Mouse (Mus musculus) forebrain, embryonic 14.5 days (tissue): ENCODE measurements around the gene Aebp1. TPM values are rescaled to one million over a fixed set of nuclear protein-coding genes. Genes with fewer than 3 reads are reported as not detected.

ENCODE experiments used
- ATAC-seq: fragments of 200-750 bp; cut with Nextera tagmentation; 2 replicates; pipeline ENCODE4 v1.8.0; 2017; ENCODE audit warnings: mild to moderate bottlenecking, moderate library complexity
- DNase-seq: peaks from one replicate; pipeline ENCODE4 v3.0.0-alpha.2; 2015; ENCODE audit warnings: low spot score
- H3K27ac ChIP-seq: fragments of 300-500 bp; sonication (generic); 2 replicates; pipeline ENCODE4 v1.5.1; 2014; ENCODE audit warnings: low read depth, mild to moderate bottlenecking, control low read depth, low read length, moderate library complexity
- H3K27me3 ChIP-seq: fragments of 300-500 bp; sonication (generic); replicated peaks from 2 replicates; pipeline ENCODE4 v1.6.1; 2014; ENCODE audit warnings: low read length, control low read depth, mixed read lengths; ENCODE audit not compliant: control insufficient read depth, insufficient read depth
- H3K36me3 ChIP-seq: fragments of 300-500 bp; sonication (generic); 2 replicates; pipeline ENCODE4 v1.6.1; 2014; ENCODE audit warnings: low read length, control low read depth; ENCODE audit not compliant: control insufficient read depth, insufficient read depth
- H3K4me1 ChIP-seq: fragments of 300-500 bp; sonication (generic); 2 replicates; pipeline ENCODE4 v1.6.1; 2014; ENCODE audit warnings: antibody characterized with exemption, low read length, control low read depth; ENCODE audit not compliant: control insufficient read depth, insufficient read depth
- H3K4me2 ChIP-seq: fragments of 300-500 bp; sonication (generic); 2 replicates; pipeline ENCODE4 v1.6.1; 2014; ENCODE audit warnings: mild to moderate bottlenecking, control low read depth, low read length
- H3K4me3 ChIP-seq: fragments of 300-500 bp; sonication (generic); 2 replicates; pipeline ENCODE4 v1.5.1; 2014; ENCODE audit warnings: low read depth, low read length, control low read depth
- H3K9ac ChIP-seq: fragments of 300-500 bp; sonication (generic); 2 replicates; pipeline ENCODE4 v1.6.1; 2014; ENCODE audit warnings: mild to moderate bottlenecking, low read length, control low read depth, moderate library complexity
- H3K9me3 ChIP-seq: fragments of 300-500 bp; sonication (generic); replicated peaks from 2 replicates; pipeline ENCODE4 v1.6.1; 2016; ENCODE audit warnings: low read length, control low read depth, mixed read lengths; ENCODE audit not compliant: control insufficient read depth
- WGBS: fragments of 180-500 bp; shearing (Covaris S2); extraction: QIAGEN DNeasy Blood & Tissue Kit; methylation state at CpG from one replicate; pipeline ENCODE4 v1.1.7; 2014; 5-methylcytosine and 5-hydroxymethylcytosine counted together
- polyA plus RNA-seq: library from polyadenylated mRNA; unstranded; fragments of >200 nt; fragmentation: Nextera tagmentation; extraction: Ambion mirVana; gene quantifications from 2 replicates; pipeline ENCODE4 v1.2.1, GENCODE M21; 2014

Aebp1 gene
- 6.8 and 13.0 TPM in 2 replicates for polyA plus RNA-seq

GRCm38 (mm10) chr11:5861678-5862393, at the start of gene Aebp1:
Gene Aebp1, plus strand, starts transcription at chr11:5861947.
- Histone ChIP-seq H3K9ac (0 out of 2 replicates have a peak within 1 kb of the TSS, but pooled peaks have one; percentile 29), H3K27me3 (peaks cover 26% of the 10 kb centered on the region)

DNA sequence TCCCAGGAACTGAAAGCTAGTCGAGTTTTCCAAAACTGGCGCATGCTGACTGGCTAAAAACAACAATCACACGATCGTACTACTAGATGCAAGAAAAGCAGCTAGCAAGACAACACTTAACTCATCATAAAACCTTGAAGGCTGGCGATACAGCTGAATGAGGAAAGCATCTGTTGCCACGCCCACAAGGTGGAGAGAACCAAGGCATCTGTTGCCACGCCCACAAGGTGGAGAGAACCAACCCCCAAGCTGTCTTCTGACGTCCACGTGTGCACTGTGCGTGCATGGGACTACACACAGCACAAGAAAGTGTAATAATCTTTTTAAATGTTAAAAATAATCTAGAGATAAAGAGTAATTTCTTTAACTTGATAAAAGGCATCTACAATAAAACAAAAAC, 48.4 kb upstream of the Aebp1 start:
- Histone ChIP-seq H3K9me3 (no peaks in the 10 kb centered on the region), H3K4me2 (no peak overlapping the region), H3K9ac (no peak overlapping the region), H3K36me3 (no peaks in the 10 kb centered on the region), H3K27me3 (no peaks in the 10 kb centered on the region), H3K27ac (no peak overlapping the region), H3K4me3 (no peak overlapping the region), H3K4me1 (no peaks in the 10 kb centered on the region)
- WGBS: 78% methylated on average over 10 of the region's 10 CpGs
- no peak for DNase-seq
- ATAC-seq: no peak

More at GRCm38 (mm10) chr11:5861678-5862393, at the start of gene Aebp1:
- peak within 1 kb of the TSS; percentile 27 for H3K4me3 ChIP-seq
- WGBS: 2% methylated on average over 51 of the region's 59 CpGs
- H3K27ac ChIP-seq: no peak within 1 kb of the TSS
- H3K36me3 ChIP-seq: no peaks in the 10 kb centered on the region
- ATAC-seq (peak; percentile 55; the same call in 1 of the 2 replicates), DNase-seq (no peak)
- peak within 1 kb of the TSS; percentile 52 for H3K4me2 ChIP-seq
- no peaks in the 10 kb centered on the region for H3K9me3 ChIP-seq
- H3K4me1 ChIP-seq: peaks cover 4% of the 10 kb centered on the region; the same call in 1 of the 2 replicates

DNA sequence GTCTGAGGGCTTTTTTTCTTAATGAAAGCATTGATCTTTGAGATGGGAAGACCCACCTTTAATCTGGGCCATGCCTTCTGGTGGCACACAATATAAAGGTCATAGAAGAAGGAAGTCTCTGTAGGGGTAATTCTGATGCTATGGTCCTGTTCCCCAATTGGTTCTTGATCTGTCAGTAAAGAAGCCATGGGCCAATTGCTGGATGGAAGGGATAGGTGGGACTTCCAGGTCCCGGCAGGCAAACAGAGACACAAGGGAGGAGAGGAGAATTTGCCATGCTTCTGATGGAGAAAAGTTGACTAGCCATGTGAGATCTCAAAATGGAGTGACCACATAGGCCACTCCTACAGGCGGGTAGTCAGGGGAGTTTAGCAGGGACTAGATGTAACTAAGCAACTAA, 42.5 kb upstream of the Aebp1 start:
- Histone ChIP-seq H3K4me1 (no peaks in the 10 kb centered on the region), H3K4me3 (no peak overlapping the region), H3K9me3 (no peaks in the 10 kb centered on the region), H3K36me3 (no peaks in the 10 kb centered on the region), H3K4me2 (no peak overlapping the region), H3K27ac (no peak overlapping the region), H3K27me3 (no peaks in the 10 kb centered on the region), H3K9ac (no peak overlapping the region)
- WGBS: 78% methylated on average over 2 of the region's 2 CpGs
- ATAC-seq: no peak
- no peak for DNase-seq

- no peaks in the 10 kb centered on the region for H3K4me1 ChIP-seq
- H3K27me3 ChIP-seq: no peaks in the 10 kb centered on the region
- no peak overlapping the region for H3K9ac ChIP-seq
- no peak for ATAC-seq
- no peak overlapping the region for H3K4me2 ChIP-seq
- peaks cover 24% of the 10 kb centered on the region for H3K36me3 ChIP-seq
- H3K4me3 ChIP-seq: no peak overlapping the region
- H3K9me3 ChIP-seq: no peaks in the 10 kb centered on the region
- no peak for DNase-seq
- H3K27ac ChIP-seq: no peak overlapping the region
These were observed 36.3 kb upstream of the Aebp1 start for GRCm38 (mm10) chr11:5825432-5825831.

DNA sequence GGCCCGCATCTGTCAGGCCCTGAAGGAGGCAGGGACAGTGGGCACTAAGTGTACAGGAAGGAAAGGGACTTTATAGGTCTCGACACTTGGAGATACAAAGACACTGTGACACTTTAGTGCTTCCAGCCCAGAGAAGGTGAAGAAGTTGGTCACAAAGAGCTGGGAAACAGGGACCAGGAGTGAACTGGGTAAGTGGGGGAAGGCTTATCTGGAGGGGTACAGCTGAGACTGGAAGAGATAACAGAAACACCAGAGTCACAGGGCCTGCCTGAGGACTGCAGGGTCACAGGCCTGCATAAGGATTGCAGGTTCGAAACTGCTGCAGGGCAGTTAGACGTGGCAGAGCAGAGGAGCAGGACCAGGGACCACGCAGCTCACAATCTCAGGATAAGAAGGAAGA, 33.8 kb upstream of the Aebp1 start:
- WGBS: 91% methylated on average over 5 of the region's 5 CpGs

GRCm38 (mm10) chr11:5828509-5829191, 33.1 kb upstream of the Aebp1 start:
- no peaks in the 10 kb centered on the region for H3K27me3 ChIP-seq
- no peak overlapping the region for H3K9ac ChIP-seq
- DNase-seq: no peak
- H3K4me2 ChIP-seq: no peak overlapping the region
- H3K4me1 ChIP-seq: no peaks in the 10 kb centered on the region
- H3K9me3 ChIP-seq: no peaks in the 10 kb centered on the region
- ATAC-seq: no peak
- H3K4me3 ChIP-seq: no peak overlapping the region
- peaks cover 41% of the 10 kb centered on the region for H3K36me3 ChIP-seq
- 90% methylated on average over 11 of the region's 11 CpGs for WGBS
- H3K27ac ChIP-seq: no peak overlapping the region

More for the DNA sequence above, 33.8 kb upstream of the Aebp1 start:
- Histone ChIP-seq H3K27ac (no peak overlapping the region), H3K4me2 (no peak overlapping the region), H3K27me3 (no peaks in the 10 kb centered on the region), H3K4me1 (no peaks in the 10 kb centered on the region), H3K9ac (no peak overlapping the region), H3K9me3 (no peaks in the 10 kb centered on the region), H3K4me3 (no peak overlapping the region), H3K36me3 (peaks cover 41% of the 10 kb centered on the region)
- ATAC-seq: no peak
- no peak for DNase-seq

- H3K27me3 ChIP-seq: no peaks in the 10 kb centered on the region
- no peak overlapping the region for H3K9ac ChIP-seq
- no peak overlapping the region for H3K4me2 ChIP-seq
- no peak overlapping the region for H3K27ac ChIP-seq
- 92% methylated on average over 12 of the region's 12 CpGs for WGBS
- no peak for ATAC-seq
- H3K36me3 ChIP-seq: peaks cover 46% of the 10 kb centered on the region
- no peak overlapping the region for H3K4me3 ChIP-seq
- no peak for DNase-seq
- H3K4me1 ChIP-seq: no peaks in the 10 kb centered on the region
- H3K9me3 ChIP-seq: no peaks in the 10 kb centered on the region
These were observed 32.4 kb upstream of the Aebp1 start for GRCm38 (mm10) chr11:5829327-5829726.

DNA sequence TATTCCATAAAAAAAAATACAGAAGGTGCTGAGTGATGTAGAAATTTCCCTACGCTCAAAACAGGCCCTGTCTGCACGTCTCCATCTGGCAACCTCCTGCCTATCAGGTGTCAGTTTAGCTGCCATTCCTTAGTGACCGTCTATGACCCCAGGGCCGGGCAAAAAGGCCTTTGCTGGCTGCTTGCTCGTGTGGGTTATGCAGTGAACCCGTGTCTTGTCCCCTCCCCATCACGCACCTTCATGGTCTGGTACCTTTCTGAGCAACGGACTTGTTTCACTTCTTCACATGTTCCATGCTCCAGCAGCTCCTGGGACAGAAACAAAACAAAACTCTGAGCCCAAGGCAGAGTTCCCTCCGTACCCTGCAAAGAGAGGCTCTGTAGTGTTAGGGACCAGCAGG, 27.2 kb upstream of the Aebp1 start:
- WGBS: 90% methylated on average over 9 of the region's 9 CpGs
- no peaks in the 10 kb centered on the region for H3K9me3 ChIP-seq
- H3K36me3 ChIP-seq: peaks cover 28% of the 10 kb centered on the region; the same call in 1 of the 2 replicates
- H3K4me3 ChIP-seq: no peak overlapping the region
- ATAC-seq (no peak), DNase-seq (no peak)
- H3K4me1 ChIP-seq: no peaks in the 10 kb centered on the region; the same call in 1 of the 2 replicates
- H3K27ac ChIP-seq: no peak overlapping the region
- no peaks in the 10 kb centered on the region for H3K27me3 ChIP-seq
- no peak overlapping the region for H3K4me2 ChIP-seq
- no peak overlapping the region for H3K9ac ChIP-seq

DNA sequence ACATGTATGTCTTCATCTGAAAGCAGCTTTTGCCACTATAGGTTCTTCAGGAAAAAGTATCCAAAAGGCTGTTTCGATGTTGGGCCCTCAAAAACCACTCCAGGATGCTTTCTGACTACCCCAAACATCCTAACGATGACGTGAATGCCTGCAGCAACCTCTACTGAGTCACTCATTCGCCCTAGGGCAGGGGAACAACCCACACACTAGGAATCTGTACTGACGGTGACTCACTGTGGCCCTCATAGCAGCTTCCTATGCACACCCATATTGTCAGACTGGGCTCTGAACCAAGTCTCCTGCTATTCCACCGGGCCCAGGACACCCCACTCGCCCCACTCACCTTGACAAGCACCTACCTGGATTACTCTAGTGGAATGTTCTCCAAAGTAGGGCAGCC, 26.7 kb upstream of the Aebp1 start:
- no peak for ATAC-seq
- H3K4me2 ChIP-seq: no peak overlapping the region
- no peaks in the 10 kb centered on the region for H3K27me3 ChIP-seq
- H3K36me3 ChIP-seq: peaks cover 24% of the 10 kb centered on the region; the same call in 1 of the 2 replicates
- H3K4me1 ChIP-seq: no peaks in the 10 kb centered on the region; the same call in 1 of the 2 replicates
- H3K9me3 ChIP-seq: no peaks in the 10 kb centered on the region
- DNase-seq: no peak
- no peak overlapping the region for H3K4me3 ChIP-seq
- H3K9ac ChIP-seq: no peak overlapping the region
- no peak overlapping the region for H3K27ac ChIP-seq
- 90% methylated on average over 7 of the region's 7 CpGs for WGBS
